In the genomic region with DNA sequence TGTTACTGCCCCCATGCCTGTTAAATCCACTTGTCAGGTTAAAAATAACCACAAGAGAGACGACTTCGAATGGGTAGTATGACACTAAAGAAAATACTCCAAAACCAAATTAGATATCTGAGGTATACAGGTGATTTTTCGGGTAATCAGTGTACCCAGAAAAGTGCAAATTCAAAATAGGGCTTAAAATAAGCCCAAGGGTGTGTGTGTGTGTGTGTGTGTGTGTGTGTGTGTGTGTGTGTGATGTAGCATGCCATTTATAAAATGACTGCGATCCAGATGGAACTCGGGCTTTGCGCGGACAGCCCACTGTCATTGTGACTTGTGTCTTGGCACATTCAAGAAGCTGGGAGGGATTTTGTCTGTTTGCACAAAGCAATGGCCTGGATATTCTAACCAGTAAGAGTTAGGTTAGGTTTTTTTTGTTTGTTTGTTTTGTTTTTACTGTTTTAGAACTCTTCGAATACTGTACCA, we compare ENCODE assay signal across 8 mouse cellular contexts. TPM values are rescaled to one million over a fixed set of nuclear protein-coding genes. Genes with fewer than 3 reads are reported as not detected.
DNase-seq lines count a peak whose midpoint lies in the region; ATAC-seq and TF ChIP-seq lines count a peak whose summit lies in the region.

No protein-coding gene starts in this region.

- H3K27me3 ChIP-seq in liver, embryonic 11.5 days (replicated peaks; ENCODE audit: control insufficient read depth, insufficient read depth, low read length) = no peaks in the 10 kb centered on the region
- H3K27me3 ChIP-seq in neural tube, embryonic 15.5 days (replicated peaks) = no peaks in the 10 kb centered on the region

- H3K27ac ChIP-seq in cortical plate, adult 2 months (ENCODE audit: insufficient read depth, low read length) = 0 out of 2 replicates have a peak overlapping the region, but pooled peaks have one; percentile 4
- peak overlapping the region; percentile 96 for H3K27ac ChIP-seq in liver, embryonic 11.5 days (ENCODE audit: low read depth, low read length)
- H3K27ac ChIP-seq in neural tube, embryonic 15.5 days (replicated peaks) = peak overlapping the region; percentile 96

- TF ChIP-seq POLR2A in cortical plate, adult 2 months (IDR thresholded peaks at IDR 0.05; ENCODE audit: extremely low read depth, insufficient read depth, low read length) = no peak

- ATAC-seq in liver, embryonic 11.5 days (replicated peaks; ENCODE audit: low FRiP score) = no peak
- ATAC-seq in neural tube, embryonic 15.5 days (ENCODE audit: low FRiP score) = no peak

- WGBS in liver, embryonic 11.5 days = 11% methylated on average over 8 of the region's 8 CpGs
- WGBS in neural tube, embryonic 15.5 days = 12% methylated on average over 8 of the region's 8 CpGs

- peaks cover 3% of the 10 kb centered on the region for H3K4me1 ChIP-seq in cortical plate, adult 2 months (ENCODE audit: control insufficient read depth, insufficient read depth, low read length)
- H3K4me1 ChIP-seq in liver, embryonic 11.5 days (replicated peaks; ENCODE audit: control insufficient read depth, insufficient read depth, low read length) = peaks cover 12% of the 10 kb centered on the region
- peaks cover 39% of the 10 kb centered on the region for H3K4me1 ChIP-seq in neural tube, embryonic 15.5 days

- peak overlapping the region; percentile 91 for H3K4me2 ChIP-seq in liver, embryonic 11.5 days
- peak overlapping the region; percentile 85 for H3K4me2 ChIP-seq in neural tube, embryonic 15.5 days

- TF ChIP-seq CTCF in cortical plate, adult 2 months (IDR thresholded peaks at IDR 0.05; ENCODE audit: extremely low read depth, insufficient read depth, low read length) = no peak

- peak overlapping the region; percentile 97 for H3K4me3 ChIP-seq in cortical plate, adult 2 months (ENCODE audit: insufficient read depth, low read length)
- peak overlapping the region; percentile 96 for H3K4me3 ChIP-seq in liver, embryonic 11.5 days (ENCODE audit: low read depth, low read length)
- peak overlapping the region; percentile 100 for H3K4me3 ChIP-seq in neural tube, embryonic 15.5 days (replicated peaks)

- H3K9ac ChIP-seq in liver, embryonic 11.5 days (ENCODE audit: low read depth, low read length) = peak overlapping the region; percentile 96
- H3K9ac ChIP-seq in neural tube, embryonic 15.5 days (replicated peaks) = peak overlapping the region; percentile 96

- H3K36me3 ChIP-seq in liver, embryonic 11.5 days (ENCODE audit: control insufficient read depth, insufficient read depth, low read length) = no peaks in the 10 kb centered on the region
- H3K36me3 ChIP-seq in neural tube, embryonic 15.5 days = no peaks in the 10 kb centered on the region

- H3K9me3 ChIP-seq in liver, embryonic 11.5 days (ENCODE audit: control insufficient read depth, low read length) = no peaks in the 10 kb centered on the region
- H3K9me3 ChIP-seq in neural tube, embryonic 15.5 days (replicated peaks) = no peaks in the 10 kb centered on the region

- peak; percentile 68 for DNase-seq in adrenal gland, postnatal 14 days
- no peak for DNase-seq in adrenal gland, postnatal 4 days (ENCODE audit: low spot score in 2 of 2)
- DNase-seq in 3134 (ENCODE audit: extremely low read depth, insufficient read length, low spot score) = peak; percentile 26
- peak; percentile 28 for DNase-seq in heart, postnatal 4 days
- no peak for DNase-seq in liver, embryonic 11.5 days (ENCODE audit: low spot score)
- DNase-seq in spleen, postnatal 14 days (ENCODE audit: low spot score in 2 of 2) = no peak

RNA-seq across cellular contexts. Expression of a gene that starts 1.1 kb away (rescaled TPM):
- total RNA-seq in adrenal gland, postnatal 14 days (2021) = 123 and 134 TPM in 2 replicates
- 100 to 1,000 TPM; 145 to 149 TPM for total RNA-seq in adrenal gland, postnatal 4 days (2021)
- 96.1 and 97.6 TPM in 2 replicates for polyA plus RNA-seq in cortical plate, adult 2 months (2012; rRNA removed)
- 100 to 1,000 TPM; 188 to 203 TPM for total RNA-seq in heart, postnatal 4 days (2021)
- polyA plus RNA-seq in liver, embryonic 11.5 days (2014; fragmentation: Nextera tagmentation; extraction: Ambion mirVana) = 88.9 and 99.6 TPM in 2 replicates
- 79.6 and 83.2 TPM in 2 replicates for polyA plus RNA-seq in neural tube, embryonic 15.5 days (2015; fragmentation: Nextera tagmentation; extraction: Ambion mirVana)

RNA-seq across cellular contexts. Expression of a gene that starts 23.4 kb away (rescaled TPM):
- total RNA-seq in adrenal gland, postnatal 14 days (2021) = 65.1 and 65.3 TPM in 2 replicates
- 10 to 100 TPM; 69.4 to 70.0 TPM for total RNA-seq in adrenal gland, postnatal 4 days (2021)
- 65.2 and 70.5 TPM in 2 replicates for polyA plus RNA-seq in cortical plate, adult 2 months (2012; rRNA removed)
- 10 to 100 TPM; 35.9 to 36.0 TPM for total RNA-seq in heart, postnatal 4 days (2021)
- polyA plus RNA-seq in liver, embryonic 11.5 days (2014; fragmentation: Nextera tagmentation; extraction: Ambion mirVana) = 16.9 and 18.2 TPM in 2 replicates
- polyA plus RNA-seq in neural tube, embryonic 15.5 days (2015; fragmentation: Nextera tagmentation; extraction: Ambion mirVana) = 53.8 and 55.6 TPM in 2 replicates

RNA-seq across cellular contexts. Expression of a gene that starts 23.5 kb away (rescaled TPM):
- total RNA-seq in adrenal gland, postnatal 14 days (2021) = 93.5 and 101 TPM in 2 replicates
- total RNA-seq in adrenal gland, postnatal 4 days (2021) = 10 to 100 TPM; 96.7 to 98.6 TPM
- polyA plus RNA-seq in cortical plate, adult 2 months (2012; rRNA removed) = 72.2 and 79.1 TPM in 2 replicates
- 10 to 100 TPM; 48.9 to 49.4 TPM for total RNA-seq in heart, postnatal 4 days (2021)
- 72.1 and 72.6 TPM in 2 replicates for polyA plus RNA-seq in liver, embryonic 11.5 days (2014; fragmentation: Nextera tagmentation; extraction: Ambion mirVana)
- 64.6 and 68.5 TPM in 2 replicates for polyA plus RNA-seq in neural tube, embryonic 15.5 days (2015; fragmentation: Nextera tagmentation; extraction: Ambion mirVana)

Comparison
In these comparisons a context has a peak if more than half of its experiments do, and no peak if none do; other contexts are left out.
1. DNase-seq: peak in adrenal gland, postnatal 14 days (single experiment), 3134 (single experiment) and heart, postnatal 4 days (single experiment); none in adrenal gland, postnatal 4 days (0 of 2), liver, embryonic 11.5 days (single experiment) and spleen, postnatal 14 days (0 of 2).
2. H3K27ac ChIP-seq: peak in every context shown above with its lines; median percentile 96 in liver, embryonic 11.5 days; 96 in neural tube, embryonic 15.5 days; 4 in cortical plate, adult 2 months.
3. Peak in every context shown above with its lines, with median percentiles within 50 percentile points of each other: H3K4me3 ChIP-seq.